Mouse (Mus musculus): ENCODE results near the gene Cluap1.
"Not testable (repeated sequence)": the region's sequence is repeated elsewhere in the genome, so short reads cannot be mapped to it uniquely, and the experiment has no call there.

Gene Cluap1

DNA sequence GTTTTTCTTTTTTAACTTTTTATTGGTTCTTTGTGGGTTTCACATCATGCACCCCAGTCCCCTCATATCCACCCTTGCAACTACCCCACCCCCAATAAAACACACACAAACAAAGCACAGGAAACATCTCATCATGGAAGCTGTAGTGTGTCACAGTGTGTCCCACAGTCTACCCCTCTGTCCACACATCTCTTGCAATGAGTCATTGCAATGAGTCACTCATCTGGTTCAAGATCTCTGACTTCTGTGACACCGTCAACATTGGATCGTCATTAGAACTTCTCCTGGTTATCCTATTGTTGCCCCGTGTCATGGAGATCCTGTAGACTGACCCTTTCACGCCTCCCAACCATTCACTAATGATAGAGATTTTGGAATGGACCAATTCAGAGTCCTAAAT lies 26.1 kb downstream of the Cluap1 start:
- no peak for DNase-seq (ENCODE audit: low spot score)

DNA sequence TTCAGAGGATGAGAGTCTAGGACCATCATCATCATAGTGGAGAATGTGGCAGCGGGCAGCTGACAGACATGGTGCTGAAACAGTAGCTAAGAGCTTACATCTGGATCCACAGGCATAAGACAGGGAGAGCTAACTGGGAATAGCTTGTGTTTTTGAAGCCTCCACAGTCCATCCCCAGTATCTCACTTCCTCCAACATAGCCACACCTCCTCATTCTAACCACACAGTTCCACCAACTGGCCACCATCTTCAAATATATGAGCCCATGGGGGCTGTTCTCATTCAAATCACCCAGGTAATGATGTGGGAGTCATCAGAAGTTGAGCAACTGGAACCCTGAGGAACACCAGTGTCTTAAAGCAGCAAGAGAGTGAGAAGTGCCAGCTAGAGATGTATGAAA lies 42.5 kb downstream of the Cluap1 start:
- no peak for DNase-seq (ENCODE audit: low spot score)

DNA sequence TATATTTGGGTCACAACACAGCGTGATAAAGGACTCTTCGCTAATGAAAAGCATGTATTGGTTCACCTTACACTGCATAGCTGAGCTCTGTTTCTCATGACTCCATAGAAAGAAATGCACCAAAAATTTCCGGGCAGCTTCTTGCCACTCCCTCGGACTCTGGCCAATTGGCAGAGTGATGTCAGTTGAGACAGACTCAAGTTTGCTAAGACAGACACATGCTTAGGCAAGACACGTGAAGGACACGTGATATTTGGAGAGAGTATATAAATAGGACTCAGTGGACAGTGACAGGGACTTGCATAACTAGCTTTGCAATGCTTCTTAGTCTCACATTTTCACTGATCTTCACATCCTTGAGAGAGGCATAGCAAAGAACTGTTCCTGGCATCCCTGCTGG lies 47.8 kb downstream of the Cluap1 start:
- no peak for DNase-seq (ENCODE audit: low spot score)

DNA sequence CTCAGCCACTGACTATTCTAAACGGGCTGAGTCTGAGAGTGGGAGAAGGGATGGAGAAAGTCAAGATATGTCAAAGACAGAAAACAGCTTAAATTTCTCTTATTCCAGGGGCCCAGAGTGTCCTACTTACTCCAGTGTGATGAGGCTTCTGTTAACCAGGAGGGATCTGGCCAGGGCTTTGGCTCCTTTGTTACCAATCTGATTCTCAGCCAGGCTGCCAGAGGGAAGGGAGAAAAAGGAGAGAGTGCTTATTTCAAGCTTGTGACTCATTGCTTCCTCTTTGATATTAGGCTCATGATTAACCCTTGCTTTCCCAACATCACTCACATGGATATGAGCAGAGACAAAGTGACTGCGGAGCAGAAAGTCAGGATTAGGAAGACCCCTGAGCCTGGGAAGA lies 50.7 kb downstream of the Cluap1 start:
- no peak for DNase-seq (ENCODE audit: low spot score)

DNA sequence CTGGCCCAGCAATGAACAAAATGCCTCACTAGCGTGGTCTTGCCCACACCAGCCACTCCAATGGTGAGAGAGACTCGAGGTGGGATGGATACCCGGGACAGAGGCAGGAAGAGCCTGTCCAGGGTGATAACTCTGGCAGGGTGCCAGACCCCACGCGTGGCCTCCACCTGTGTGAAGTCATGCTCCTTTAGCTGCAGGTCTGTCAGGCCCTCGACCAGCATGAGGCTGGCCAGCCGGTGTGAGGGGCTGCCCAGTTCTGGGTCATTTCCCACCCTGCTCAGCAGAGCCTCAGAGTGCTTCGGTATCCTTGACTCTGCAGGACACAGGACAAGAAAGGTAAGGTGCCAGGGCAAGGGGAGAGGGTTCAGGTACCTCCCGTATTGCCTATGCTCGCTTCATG lies 56.4 kb downstream of the Cluap1 start:
- DNase-seq (ENCODE audit: low spot score) = no peak

DNA sequence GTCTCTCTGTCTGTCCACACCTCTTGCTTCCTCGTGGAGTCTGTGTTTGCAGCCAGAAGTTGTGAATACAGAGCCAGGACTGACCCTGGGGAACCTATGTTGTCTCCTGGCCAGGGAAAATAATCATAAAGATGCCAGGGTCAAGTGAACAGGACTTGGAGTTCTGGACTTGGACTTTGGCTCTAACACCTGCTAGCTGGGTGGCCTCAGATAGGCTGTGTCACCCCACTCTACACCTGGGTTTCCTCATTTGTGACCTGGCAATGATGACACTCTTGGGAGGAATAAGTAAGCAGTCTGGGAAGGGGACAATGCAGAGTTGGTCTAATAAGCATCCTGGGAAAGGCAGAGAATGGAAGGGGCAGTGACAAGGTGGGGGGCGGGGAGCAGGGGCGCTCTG lies 56.9 kb downstream of the Cluap1 start:
- no peak for DNase-seq (ENCODE audit: low spot score)

DNA sequence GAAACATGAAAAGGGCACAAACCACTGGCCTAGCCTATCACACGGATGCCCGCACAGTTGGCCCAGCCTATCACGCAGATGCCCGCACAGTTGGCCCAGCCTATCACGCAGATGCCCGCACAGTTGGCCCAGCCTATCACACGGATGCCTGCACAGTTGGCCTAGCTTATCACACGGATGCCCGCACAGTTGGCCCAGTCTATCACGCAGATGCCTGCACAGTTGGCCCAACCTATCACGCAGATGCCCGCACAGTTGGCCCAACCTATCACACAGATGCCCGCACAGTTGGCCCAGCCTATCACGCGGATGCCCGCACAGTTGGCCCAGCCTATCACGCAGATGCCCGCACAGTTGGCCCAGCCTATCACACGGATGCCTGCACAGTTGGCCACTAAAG lies 65.9 kb downstream of the Cluap1 start:
- not testable (repeated sequence) for DNase-seq (ENCODE audit: low spot score)

DNA sequence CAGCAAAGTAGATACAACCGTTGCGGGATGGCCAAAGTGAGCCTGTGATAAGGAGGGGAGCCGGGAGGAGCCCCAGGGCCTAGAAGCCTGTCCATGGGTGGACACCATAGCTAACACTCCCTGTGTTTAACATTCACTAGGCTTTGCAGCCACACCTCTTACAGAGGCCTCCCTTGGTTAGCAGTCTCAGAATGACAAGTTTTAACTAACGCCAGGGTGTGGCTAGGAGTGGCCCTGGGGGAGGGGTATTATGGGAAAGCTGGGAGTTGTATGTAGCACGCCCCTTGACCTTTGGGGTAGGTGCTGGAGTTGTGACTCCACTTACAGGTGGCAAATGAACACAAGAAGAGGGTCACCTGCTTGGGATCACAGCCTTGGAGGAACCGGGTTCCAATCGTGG lies 67.1 kb downstream of the Cluap1 start:
- DNase-seq (ENCODE audit: low spot score) = no peak

DNA sequence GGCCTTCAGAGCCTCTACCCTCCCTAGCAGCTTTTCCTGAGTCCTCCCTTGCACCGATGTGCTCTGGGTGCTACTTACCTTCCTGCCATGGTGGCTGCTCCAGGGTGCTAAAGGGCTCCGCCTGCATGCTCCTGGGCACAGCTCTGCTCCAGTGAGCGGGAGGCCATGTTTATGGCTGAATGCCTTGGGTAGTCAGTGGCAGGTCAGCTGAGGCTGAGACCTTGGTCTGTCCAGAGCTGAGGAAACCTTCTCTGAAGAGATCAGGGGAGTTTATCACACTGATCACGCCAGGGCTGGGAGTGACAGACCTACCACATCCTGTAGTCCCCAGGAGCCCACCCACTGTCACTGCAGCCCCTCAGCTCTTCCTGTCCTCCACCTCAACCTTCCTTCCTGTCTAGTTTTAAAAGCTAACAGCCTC lies 67.7 kb downstream of the Cluap1 start, which contains the start of gene Nlrc3:
TSS of gene Nlrc3 (minus strand) at position 382 of the 421 bp plus-strand sequence.
- DNase-seq (ENCODE audit: low spot score) = no peak

DNA sequence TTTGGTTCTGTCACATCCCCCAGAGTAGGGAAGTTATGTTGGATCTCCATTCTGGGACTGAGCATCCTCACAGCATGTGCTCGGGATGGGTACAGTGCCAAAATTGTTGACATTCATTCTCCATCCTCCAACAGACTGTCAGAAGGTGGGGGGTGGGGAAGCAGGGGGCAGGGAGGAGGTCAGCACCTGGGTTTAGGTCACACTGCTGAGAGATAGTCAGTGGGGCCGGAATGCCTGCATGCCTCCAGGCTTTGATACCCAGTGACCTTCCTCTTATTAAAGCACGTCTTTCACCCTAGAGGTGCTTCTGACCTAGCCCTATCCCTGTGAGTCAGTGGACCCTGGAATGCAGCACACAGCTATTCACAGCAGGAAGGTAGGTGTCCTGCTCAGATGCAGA lies 68.1 kb downstream of the Cluap1 start:
- no peak for DNase-seq (ENCODE audit: low spot score)

DNA sequence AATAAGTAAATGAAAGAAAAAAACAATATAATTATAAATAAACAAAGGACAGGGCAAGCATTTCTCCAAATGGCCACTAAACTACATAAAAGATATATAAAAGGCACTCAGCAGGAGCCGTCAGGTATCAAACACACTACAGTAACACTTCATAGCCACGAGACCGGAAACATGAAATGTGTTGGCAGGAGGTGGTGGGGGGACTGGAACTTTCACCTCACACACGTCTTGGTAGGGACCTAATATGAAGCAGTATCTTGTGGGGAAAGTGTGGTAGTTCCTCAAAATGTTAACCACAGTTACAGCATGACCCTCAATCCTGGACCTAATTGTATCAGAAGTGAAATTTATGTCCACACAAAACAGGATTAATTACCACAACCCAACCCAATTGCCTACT lies 73.6 kb downstream of the Cluap1 start:
- no peak for DNase-seq (ENCODE audit: low spot score)

DNA sequence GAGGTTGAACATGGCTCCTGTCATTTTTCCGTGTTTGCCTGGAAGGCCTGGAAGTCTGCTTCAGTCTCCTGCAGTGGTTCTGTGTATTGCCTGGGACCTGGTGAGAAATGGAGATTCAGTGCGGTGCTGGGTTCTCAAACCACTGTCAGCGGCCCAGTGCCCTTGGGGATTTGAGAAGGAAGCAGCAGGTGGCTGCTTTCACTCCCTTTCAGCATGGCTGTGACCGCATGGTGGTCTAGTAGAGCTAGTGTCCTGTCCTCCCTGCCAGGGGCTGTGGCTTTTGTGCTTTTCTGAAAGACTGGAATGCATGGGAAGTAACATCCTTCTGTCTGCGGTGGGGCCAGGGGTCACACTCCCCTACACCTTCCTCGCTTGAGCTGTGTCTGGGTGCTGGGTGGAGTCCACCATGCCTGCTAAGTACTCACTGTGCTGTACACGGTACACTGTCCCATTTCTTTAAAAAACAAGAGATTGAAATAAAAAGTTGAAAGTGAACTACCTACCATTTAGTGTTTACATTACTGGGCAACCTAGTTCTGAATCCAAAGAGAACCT lies 74.6 kb downstream of the Cluap1 start:
- DNase-seq (ENCODE audit: low spot score) = no peak

DNA sequence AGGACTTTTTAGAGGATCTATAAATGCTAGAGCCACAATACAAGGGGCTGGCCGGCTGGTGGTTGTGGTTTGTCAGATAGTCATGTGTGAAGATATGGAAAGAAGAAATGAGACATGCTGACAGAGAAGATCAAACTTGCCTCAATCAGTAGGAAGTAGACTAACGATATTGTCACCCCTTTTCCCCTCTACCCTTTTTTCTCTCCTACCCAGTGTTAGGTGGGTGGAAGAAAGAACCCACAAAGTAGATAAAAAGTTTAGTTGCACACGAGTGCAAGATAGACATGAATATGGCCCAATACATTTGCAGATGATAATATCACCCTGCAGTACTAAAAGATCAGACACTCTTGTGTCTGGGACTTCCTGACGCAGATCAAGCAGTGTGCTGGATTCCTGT lies 79.8 kb downstream of the Cluap1 start:
- no peak for DNase-seq (ENCODE audit: low spot score)
